Mouse (Mus musculus) layer of hippocampus, postnatal 25 days (tissue): ENCODE results near the gene 6430548M08Rik. TPM values are rescaled to one million over a fixed set of nuclear protein-coding genes. Genes with fewer than 3 reads are reported as not detected.

Experiments
- DNase-seq, 2 experiments: peaks; one replicate each; pipeline ENCODE4 v3.0.0; 2022; ENCODE audit warnings: mixed read lengths in 2 of 2, low spot score in 1 of 2; ENCODE audit errors: extremely low spot score in 1 of 2
- total RNA-seq, 2 experiments: library from RNA; stranded (reverse); gene quantifications; 2 replicates each; pipeline ENCODE4 v1.2.3; 2021

6430548M08Rik gene
- total RNA-seq, 2 experiments from 2014 or later, result 151 to 168 TPM

GRCm38 (mm10) chr8:120138958-120139357, 25.0 kb downstream of the 6430548M08Rik start:
- no peak for DNase-seq

GRCm38 (mm10) chr8:120140769-120141168, 26.8 kb downstream of the 6430548M08Rik start:
- no peak for DNase-seq

- no peak for DNase-seq
These were observed 30.1 kb downstream of the 6430548M08Rik start for GRCm38 (mm10) chr8:120143911-120144651.

DNA sequence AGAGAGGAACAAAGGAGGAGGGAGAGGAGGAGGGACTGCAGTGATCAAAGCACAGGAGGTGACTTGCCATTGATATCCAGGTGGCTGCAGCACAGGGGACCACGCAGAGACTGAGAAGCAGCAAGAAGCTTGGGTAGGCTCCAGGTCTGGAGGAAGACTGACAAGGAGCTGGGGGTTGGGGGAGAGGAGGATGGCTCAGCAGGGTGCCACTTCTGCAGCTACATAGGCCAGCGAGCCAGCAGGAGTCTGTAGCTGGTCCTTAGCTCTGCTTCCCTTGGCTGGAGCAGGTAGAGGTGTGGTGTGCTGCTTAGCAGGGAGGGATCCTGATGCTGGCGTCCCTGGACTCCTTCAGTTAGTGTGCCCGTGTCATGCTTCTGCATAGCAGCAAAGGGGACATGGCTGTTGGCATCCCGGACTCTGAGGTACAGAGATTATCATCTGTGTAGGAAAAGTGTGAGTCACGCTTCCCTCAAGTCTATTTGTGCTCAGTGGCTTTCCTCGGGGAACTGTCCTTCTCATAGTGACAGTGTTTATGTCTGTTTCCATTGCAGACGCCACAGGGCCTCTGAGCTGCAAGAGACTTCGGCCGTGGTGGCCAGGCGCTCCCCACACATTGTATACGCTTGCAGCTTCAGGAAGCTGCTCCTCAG, 30.8 kb downstream of the 6430548M08Rik start:
- no peak for DNase-seq

- DNase-seq, result no peak
These were observed 32.1 kb downstream of the 6430548M08Rik start for GRCm38 (mm10) chr8:120146051-120146450.

GRCm38 (mm10) chr8:120150028-120150427, 36.1 kb downstream of the 6430548M08Rik start:
- DNase-seq, result no peak

GRCm38 (mm10) chr8:120151151-120151550, 37.2 kb downstream of the 6430548M08Rik start:
- DNase-seq, result no peak

- DNase-seq, result no peak
These were observed 38.7 kb downstream of the 6430548M08Rik start for GRCm38 (mm10) chr8:120152636-120153035.

GRCm38 (mm10) chr8:120160366-120160765, 46.4 kb downstream of the 6430548M08Rik start:
- DNase-seq, result no peak

GRCm38 (mm10) chr8:120161658-120162403, 47.9 kb downstream of the 6430548M08Rik start:
- no peak for DNase-seq

- no peak for DNase-seq
These were observed 48.4 kb downstream of the 6430548M08Rik start for GRCm38 (mm10) chr8:120162404-120162752.

DNA sequence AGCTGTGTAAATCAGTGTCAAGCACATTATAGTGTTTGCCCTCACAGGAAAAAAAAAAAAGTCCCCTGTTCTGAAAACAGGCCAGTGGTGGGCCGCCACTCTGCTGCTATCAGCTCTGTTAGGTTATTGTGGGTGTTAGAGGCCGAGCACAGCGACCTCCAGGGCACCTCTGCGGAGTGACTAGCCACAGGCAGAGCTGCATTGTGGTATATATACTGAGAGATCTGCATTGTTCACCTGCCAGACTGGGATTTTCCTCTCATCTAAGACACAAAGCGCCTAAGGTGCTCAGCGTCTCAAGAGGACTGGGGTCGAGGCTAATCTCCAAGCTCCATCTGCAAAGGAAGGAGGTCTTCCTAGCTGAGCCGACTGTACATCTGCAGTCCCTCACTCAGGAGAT, 49.4 kb downstream of the 6430548M08Rik start:
- DNase-seq, result no peak

DNA sequence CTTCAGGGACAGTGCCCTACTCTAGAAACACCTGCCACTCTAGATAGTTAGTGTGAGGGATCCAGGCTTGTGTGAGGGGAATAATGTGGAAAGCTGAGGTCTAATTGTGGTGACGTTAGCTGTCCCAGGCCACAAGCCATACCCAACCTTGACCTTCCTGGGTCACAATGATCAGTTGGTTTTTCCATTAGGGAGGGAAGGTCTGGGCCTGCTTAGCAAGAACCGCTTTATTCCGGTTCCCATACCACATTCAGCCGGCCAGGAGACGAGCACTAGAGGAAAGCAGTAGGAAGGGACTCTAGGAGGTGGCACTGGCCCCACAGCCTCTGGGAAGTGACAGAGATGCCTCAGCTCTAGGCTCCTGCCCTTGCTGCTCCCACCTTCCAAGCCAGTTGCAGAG, 50.1 kb downstream of the 6430548M08Rik start:
- no peak for DNase-seq

GRCm38 (mm10) chr8:120167136-120167535, 53.2 kb downstream of the 6430548M08Rik start:
- DNase-seq, result no peak

GRCm38 (mm10) chr8:120167821-120168220, 53.9 kb downstream of the 6430548M08Rik start:
- peak in 1 of 2 experiments; percentile 65 for DNase-seq

GRCm38 (mm10) chr8:120169119-120169518, 55.2 kb downstream of the 6430548M08Rik start:
- no peak for DNase-seq

DNA sequence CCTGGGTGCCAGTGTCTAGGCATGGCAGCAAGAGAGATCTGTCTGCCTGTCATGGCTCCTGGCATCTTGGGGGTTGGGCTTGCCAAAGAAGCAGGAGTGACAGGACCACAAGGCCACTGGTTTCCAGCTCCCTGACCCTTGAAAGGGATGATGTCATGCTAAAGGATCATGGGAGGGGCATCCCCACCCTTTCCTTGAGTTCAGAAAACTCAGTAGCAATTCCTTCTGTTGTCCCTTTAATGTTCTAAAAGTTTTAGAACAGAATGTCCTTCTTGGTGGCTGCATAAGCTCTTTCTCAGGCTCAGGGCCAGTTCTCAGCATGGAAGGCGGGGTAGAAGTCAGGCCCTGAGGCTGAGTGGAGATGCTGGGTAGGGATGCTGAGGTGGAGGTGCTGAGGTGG, 59.2 kb downstream of the 6430548M08Rik start:
- no peak for DNase-seq

- DNase-seq, result no peak
These were observed 60.7 kb downstream of the 6430548M08Rik start for GRCm38 (mm10) chr8:120174606-120175005.

- DNase-seq, result no peak
These were observed 62.7 kb downstream of the 6430548M08Rik start for GRCm38 (mm10) chr8:120176605-120177004.

- peak; percentile 40 to 45 for DNase-seq
These were observed 63.6 kb downstream of the 6430548M08Rik start, which contains the start of gene Fam92b for GRCm38 (mm10) chr8:120177318-120178123. TSS of gene Fam92b (minus strand) at chr8:120177466.
